Mouse (Mus musculus) lung, postnatal 10 days (tissue): ENCODE measurements around the gene Gm15517.
A peak's percentile ranks its signal among the peaks of the same experiment; 100 is the strongest.

Experiments
- DNase-seq: peaks from one replicate; pipeline ENCODE4 v3.0.0; 2021

Gm15517 gene

GRCm38 (mm10) chr7:44310285-44310877, 49.1 kb downstream of the Gm15517 start:
- peak; percentile 16 for DNase-seq

- DNase-seq: peak; percentile 24
These were observed 49.8 kb downstream of the Gm15517 start for GRCm38 (mm10) chr7:44310878-44311712.
